Mouse (Mus musculus): ENCODE measurements around the gene Cfap74.

DNA sequence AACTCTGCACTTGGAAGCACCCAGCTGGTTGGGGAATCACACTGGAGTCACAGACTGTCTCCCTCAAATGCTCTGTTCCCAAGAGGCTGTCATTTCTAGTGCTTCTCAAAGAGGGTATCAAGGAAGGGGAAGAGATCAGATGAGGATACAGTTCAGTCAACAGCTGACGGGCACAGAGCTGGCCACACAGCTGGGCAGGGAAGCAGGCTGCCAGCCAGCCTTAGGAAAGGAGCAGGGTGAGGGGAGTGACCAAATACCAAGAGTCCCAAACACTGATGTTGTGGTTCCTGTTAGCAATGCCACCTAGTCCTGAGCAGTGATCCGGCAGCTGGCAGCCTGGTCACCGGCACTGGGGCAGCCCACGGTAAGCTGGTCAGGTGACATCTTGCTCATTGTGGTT is 55.1 kb downstream of the Cfap74 start:
- TF ChIP-seq CTCF (IDR thresholded peaks at IDR 0.05; ENCODE audit: low read depth, low read length) (no peak), TAL1 (conservative IDR thresholded peaks at IDR 0.05; ENCODE audit: low read depth, low read length) (no peak), GATA1 (IDR thresholded peaks at IDR 0.05; ENCODE audit: borderline replicate concordance, low read length) (no peak)
